Mouse (Mus musculus): ENCODE data around the gene Gjc1. TPM values are rescaled to one million over a fixed set of nuclear protein-coding genes. Genes with fewer than 3 reads are reported as not detected.

Gjc1 gene
- polyA plus RNA-seq, 1 experiment from 2014 or later: 2.7 TPM

DNA sequence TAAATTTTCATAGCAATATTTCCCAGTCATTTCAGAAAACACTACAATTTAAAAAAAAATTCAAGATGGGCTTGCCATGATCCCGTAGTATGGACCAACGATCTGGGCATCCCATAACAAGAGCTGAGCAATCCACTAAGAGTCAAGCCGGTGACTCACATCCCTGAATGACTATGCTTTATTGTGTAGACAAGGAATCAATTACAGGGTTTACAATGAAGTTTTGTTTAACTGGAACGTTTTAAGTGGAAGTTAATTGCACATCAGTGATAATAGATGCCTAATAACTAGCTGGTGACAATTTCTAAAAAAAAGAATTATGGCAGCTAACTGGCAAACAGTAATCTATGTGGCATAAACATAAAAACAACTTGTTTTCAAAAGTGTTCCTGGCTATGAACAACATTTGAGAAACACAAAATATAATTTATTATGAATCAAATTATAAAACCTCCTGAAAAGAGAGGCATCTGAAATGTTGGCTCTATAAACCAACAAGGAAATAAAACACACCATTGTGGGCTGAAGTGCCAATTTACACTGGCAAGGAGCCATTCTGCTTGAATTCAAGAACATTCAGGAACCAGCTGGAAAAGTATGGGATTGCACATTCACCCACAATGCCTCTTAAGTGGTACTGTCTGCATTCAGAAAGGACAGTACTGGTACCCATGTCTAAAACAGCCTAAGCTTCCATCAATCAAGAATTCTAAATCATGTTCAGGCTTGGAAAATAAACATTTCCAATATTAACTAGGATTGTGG, 8.6 kb downstream of the Gjc1 start:
- Histone ChIP-seq H3K27ac (no peak overlapping the region), H3K4me2 (no peak overlapping the region), H3K36me3 (no peaks in the 10 kb centered on the region), H3K9ac (no peak overlapping the region), H3K27me3 (peaks cover 8% of the 10 kb centered on the region), H3K9me3 (replicated peaks) (no peaks in the 10 kb centered on the region), H3K4me1 (replicated peaks) (no peaks in the 10 kb centered on the region), H3K4me3 (replicated peaks) (no peak overlapping the region)
- DNase-seq: no peak
- no peak for ATAC-seq (ENCODE audit: low read depth)
- 63% methylated on average over 4 of the region's 4 CpGs for WGBS (ENCODE audit: insufficient replicate concordance)

DNA sequence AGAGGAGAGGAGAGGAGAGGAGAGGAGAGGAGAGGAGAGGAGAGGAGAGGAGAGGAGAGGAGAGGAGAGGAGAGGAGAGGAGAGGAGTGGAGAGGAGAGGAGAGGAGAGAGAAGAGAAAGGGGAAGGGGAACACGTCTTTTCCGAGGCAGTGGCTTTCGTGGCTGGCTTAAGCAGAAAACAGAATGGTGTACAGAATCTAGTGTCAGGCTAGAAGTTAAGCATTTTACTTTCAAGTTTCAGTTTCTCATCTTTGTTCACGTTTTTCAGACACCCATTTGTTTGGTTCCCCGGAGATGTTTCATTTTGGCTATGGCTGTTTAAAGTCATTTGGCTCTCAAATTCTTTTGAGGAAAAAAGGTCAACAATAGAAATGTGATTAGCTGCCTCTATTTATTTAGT, 11.3 kb downstream of the Gjc1 start:
- no peaks in the 10 kb centered on the region for H3K36me3 ChIP-seq
- H3K4me2 ChIP-seq: no peak overlapping the region
- no peak overlapping the region for H3K9ac ChIP-seq
- H3K9me3 ChIP-seq (replicated peaks): no peaks in the 10 kb centered on the region
- H3K4me1 ChIP-seq (replicated peaks): no peaks in the 10 kb centered on the region
- H3K4me3 ChIP-seq (replicated peaks): no peak overlapping the region
- 34% methylated on average over 5 of the region's 5 CpGs for WGBS (ENCODE audit: insufficient replicate concordance)
- no peak overlapping the region for H3K27ac ChIP-seq
- ATAC-seq (ENCODE audit: low read depth): no peak
- no peak for DNase-seq
- H3K27me3 ChIP-seq: no peaks in the 10 kb centered on the region

DNA sequence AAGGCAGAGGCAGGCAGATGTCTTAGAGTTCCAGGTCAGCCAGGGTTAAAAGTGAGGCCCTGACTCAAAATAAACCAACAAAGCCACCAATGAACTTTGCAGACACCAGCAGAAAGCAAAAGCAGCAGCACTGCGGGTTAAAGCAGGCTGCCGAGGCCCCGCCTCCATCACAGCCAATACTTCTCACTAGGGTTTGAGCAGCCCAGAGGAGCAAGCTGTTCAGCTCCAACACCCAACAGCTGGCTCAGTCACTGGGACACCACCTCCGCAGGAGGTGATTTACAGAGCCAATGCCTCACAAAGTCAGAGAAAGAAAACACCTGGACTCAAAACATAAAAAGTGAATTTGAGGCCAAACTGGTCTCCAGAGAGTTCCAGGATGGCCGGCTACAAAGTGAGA, 16.0 kb downstream of the Gjc1 start:
- Histone ChIP-seq H3K4me1 (replicated peaks) (no peaks in the 10 kb centered on the region), H3K9ac (no peak overlapping the region), H3K27me3 (no peaks in the 10 kb centered on the region), H3K27ac (no peak overlapping the region), H3K4me2 (no peak overlapping the region), H3K36me3 (no peaks in the 10 kb centered on the region), H3K9me3 (replicated peaks) (no peaks in the 10 kb centered on the region), H3K4me3 (replicated peaks) (no peak overlapping the region)
- WGBS (ENCODE audit: insufficient replicate concordance): 69% methylated on average over 5 of the region's 5 CpGs
- DNase-seq (no peak), ATAC-seq (ENCODE audit: low read depth) (no peak)

DNA sequence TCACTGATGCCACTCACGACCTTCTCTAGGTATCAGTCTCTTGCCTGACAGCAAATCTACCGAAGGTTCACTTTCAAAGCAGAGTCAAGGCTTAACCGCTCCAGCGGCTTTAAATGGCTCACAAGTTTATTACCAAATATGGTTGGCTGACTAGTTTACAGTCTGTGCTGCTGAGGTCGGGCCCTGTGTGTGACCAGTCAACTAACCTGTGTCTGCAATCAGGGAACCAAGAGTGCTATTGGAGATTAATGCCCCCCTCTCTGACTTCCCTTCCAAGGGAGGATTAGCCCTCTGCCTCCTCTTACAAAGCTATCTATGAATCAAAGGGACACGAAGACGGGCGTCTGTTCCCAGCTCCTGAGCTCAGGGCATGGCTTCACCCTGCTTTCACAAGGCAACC, 25.3 kb downstream of the Gjc1 start:
- Histone ChIP-seq H3K4me1 (replicated peaks) (no peaks in the 10 kb centered on the region), H3K4me3 (replicated peaks) (no peak overlapping the region), H3K27me3 (no peaks in the 10 kb centered on the region), H3K4me2 (no peak overlapping the region), H3K9ac (no peak overlapping the region), H3K36me3 (no peaks in the 10 kb centered on the region), H3K27ac (no peak overlapping the region), H3K9me3 (replicated peaks) (no peaks in the 10 kb centered on the region)
- DNase-seq: no peak
- no peak for ATAC-seq (ENCODE audit: low read depth)
- WGBS (ENCODE audit: insufficient replicate concordance): 62% methylated on average over 8 of the region's 8 CpGs

DNA sequence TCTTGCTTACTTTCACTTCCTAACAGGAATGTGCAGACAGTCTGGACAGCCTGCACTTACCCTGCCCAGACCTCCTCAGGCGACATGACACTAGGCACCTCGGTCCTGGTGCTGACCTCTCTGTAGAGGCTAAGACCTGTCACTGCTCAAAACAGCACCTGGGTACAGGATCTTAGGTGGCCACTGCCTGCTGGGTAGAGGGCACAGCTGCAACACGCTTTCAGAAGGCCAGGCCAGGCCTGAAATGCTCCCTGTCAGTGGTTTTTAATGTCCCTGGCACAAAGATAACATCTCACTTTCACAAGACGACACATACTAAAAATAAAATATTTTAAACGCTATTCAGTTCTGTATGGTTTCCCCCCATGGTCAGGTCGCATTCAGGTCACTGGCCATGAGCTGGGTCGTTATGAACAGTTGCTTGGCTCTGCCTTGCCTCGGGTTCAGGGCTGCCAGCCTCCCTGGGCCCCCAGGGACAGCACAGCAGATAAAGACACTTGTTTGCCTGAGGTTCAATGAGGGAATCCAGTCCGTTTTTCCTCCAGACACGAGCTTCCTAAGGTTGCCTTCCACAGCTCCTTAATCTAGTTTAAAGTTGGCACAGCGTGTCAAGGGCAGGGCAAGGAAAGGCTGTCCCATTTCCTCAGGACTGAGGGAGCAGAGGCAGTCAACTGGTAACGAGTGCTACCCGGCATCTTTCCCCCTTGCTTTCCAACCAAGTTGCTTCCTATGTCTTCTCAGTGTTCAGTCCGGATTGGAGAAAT, 27.6 kb downstream of the Gjc1 start:
- Histone ChIP-seq H3K4me1 (replicated peaks) (no peaks in the 10 kb centered on the region), H3K4me2 (no peak overlapping the region), H3K27ac (no peak overlapping the region), H3K9ac (no peak overlapping the region), H3K9me3 (replicated peaks) (no peaks in the 10 kb centered on the region), H3K27me3 (no peaks in the 10 kb centered on the region), H3K36me3 (no peaks in the 10 kb centered on the region), H3K4me3 (replicated peaks) (no peak overlapping the region)
- 46% methylated on average over 14 of the region's 14 CpGs for WGBS (ENCODE audit: insufficient replicate concordance)
- ATAC-seq (ENCODE audit: low read depth) (no peak), DNase-seq (no peak)

DNA sequence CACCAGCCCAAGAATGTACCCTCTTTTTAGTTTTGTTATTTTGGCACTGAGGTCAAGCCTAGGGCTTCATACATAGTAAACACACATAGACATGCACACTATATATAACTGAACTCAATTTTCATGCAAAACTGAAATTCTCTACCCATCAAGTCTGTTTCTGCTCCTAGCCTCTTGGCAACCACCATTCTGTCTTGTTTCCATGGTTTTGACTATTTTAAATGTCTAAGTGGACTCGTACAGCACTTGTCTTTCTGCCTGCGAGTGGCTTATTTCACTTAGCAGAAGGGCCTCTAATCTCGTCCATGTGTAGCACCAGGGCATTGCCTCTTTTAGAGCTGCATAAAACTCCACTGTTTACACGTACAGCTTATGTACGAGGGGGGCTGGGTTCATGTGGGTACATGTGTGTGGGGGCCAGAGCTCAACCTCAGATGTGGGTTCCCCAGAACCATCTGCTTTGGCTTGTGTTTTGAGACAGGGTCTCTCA, 31.8 kb downstream of the Gjc1 start:
- WGBS (ENCODE audit: insufficient replicate concordance): 61% methylated on average over 5 of the region's 5 CpGs
- no peaks in the 10 kb centered on the region for H3K36me3 ChIP-seq
- H3K4me2 ChIP-seq: no peak overlapping the region
- H3K27ac ChIP-seq: no peak overlapping the region
- H3K9me3 ChIP-seq (replicated peaks): no peaks in the 10 kb centered on the region
- no peak overlapping the region for H3K9ac ChIP-seq
- ATAC-seq (ENCODE audit: low read depth) (no peak), DNase-seq (no peak)
- H3K27me3 ChIP-seq: peaks cover 5% of the 10 kb centered on the region; the same call in 1 of the 2 replicates
- no peak overlapping the region for H3K4me3 ChIP-seq (replicated peaks)
- H3K4me1 ChIP-seq (replicated peaks): no peaks in the 10 kb centered on the region

DNA sequence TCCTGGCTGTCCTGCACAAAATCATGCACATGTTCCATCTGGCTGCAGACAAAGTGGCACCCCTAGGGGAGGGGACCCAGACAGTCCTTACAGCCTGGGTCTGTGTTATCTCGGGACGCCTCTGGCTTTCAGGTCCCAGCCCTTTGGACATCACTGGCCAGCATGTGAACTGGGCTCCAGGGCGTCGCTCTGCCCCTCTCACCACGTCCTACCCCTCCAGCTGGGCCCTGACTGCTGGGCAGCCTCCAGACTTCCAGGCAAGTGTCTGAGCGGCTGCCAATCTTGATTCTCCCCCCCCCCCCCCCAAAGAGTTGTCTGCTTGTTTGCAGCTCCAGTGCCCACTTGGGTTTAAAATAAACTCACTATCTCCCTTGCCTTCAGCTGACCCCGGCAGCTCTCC, 36.1 kb downstream of the Gjc1 start:
- Histone ChIP-seq H3K4me2 (no peak overlapping the region), H3K36me3 (no peaks in the 10 kb centered on the region), H3K9me3 (replicated peaks) (no peaks in the 10 kb centered on the region), H3K4me1 (replicated peaks) (peaks cover 2% of the 10 kb centered on the region), H3K27me3 (peaks cover 9% of the 10 kb centered on the region), H3K9ac (no peak overlapping the region), H3K27ac (no peak overlapping the region), H3K4me3 (replicated peaks) (no peak overlapping the region)
- ATAC-seq (ENCODE audit: low read depth) (no peak), DNase-seq (no peak)
- 68% methylated on average over 7 of the region's 7 CpGs for WGBS (ENCODE audit: insufficient replicate concordance)

DNA sequence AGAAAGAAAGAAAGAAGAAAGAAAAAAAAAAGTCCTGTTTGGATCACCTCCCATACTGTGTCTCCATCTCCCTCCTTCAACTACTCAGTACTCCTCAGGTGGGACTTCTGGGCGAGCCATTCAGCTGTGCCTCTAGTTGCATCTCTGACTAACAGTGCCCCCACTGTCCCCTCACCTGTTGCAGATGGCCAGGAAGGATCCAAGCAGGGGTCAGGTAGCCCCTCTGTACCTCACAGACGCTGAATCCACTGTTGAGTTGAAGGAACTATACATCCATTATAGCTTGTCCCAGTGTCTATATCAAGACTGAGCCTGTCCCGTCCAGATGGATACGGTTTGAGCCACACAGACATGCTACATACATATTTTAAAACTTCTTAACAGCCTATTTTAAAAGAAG, 38.0 kb downstream of the Gjc1 start:
- ATAC-seq (ENCODE audit: low read depth): no peak
- Histone ChIP-seq H3K4me3 (replicated peaks) (no peak overlapping the region), H3K4me1 (replicated peaks) (peaks cover 2% of the 10 kb centered on the region), H3K4me2 (no peak overlapping the region), H3K27ac (no peak overlapping the region), H3K27me3 (peaks cover 20% of the 10 kb centered on the region), H3K36me3 (no peaks in the 10 kb centered on the region), H3K9ac (no peak overlapping the region), H3K9me3 (replicated peaks) (no peaks in the 10 kb centered on the region)
- WGBS (ENCODE audit: insufficient replicate concordance): 64% methylated on average over 4 of the region's 4 CpGs
- no peak for DNase-seq

DNA sequence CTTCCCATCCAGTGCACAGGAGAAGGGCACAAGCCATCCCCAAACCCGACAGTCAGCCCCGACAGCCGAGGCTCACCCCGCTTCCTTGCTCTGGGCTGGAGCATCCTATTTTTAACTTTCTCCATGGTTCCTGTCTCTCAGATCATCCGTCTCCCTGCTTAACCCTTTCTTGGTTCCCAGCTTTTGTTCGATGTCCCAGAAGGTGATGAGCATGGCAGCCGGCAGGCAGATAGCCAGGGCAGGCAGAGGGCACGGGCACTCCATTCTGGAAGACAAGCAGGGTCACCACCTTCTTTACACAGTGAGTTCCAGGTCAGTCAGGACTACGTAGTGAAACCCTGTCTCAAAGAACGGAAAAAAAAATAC, 38.5 kb downstream of the Gjc1 start:
- WGBS (ENCODE audit: insufficient replicate concordance): 50% methylated on average over 10 of the region's 10 CpGs
- no peak for DNase-seq

DNA sequence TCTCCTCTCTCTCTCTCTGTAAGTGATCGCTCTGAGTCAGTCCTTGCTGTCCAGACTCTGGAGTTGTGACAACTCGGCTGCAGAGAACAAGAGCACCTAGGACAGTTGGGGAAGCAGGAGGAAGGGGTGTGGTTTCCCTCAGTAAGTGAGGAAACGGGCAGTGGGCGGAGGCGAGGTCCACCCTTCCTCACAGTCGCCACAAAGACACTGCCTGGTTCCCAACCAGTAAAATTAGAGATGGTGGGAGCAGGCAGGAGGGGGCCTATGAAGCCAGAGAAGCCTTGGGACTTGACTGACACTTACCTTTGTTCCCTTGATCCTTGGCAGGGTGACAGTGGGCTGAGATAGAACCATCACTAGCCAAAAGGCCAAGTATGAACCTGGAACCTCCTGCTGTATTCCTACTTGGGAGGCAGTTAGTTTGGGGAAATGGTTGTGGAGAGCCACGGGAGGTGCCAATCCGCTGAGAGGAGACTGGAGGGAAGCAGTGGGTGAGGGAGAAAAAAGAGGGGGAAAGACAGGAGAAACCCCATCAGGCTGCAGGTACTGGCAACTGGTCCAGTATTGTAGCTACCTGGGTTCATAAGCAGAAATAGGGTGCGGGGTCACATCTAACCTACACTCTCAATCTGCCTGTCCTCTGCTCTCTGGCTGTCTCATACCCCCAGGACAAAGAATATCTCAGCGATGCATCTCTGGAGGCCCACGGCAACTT, 39.1 kb downstream of the Gjc1 start:
- Histone ChIP-seq H3K9me3 (replicated peaks) (no peaks in the 10 kb centered on the region), H3K4me2 (no peak overlapping the region), H3K27me3 (peaks cover 30% of the 10 kb centered on the region), H3K9ac (no peak overlapping the region), H3K27ac (no peak overlapping the region), H3K4me3 (replicated peaks) (no peak overlapping the region), H3K36me3 (no peaks in the 10 kb centered on the region), H3K4me1 (replicated peaks) (peaks cover 2% of the 10 kb centered on the region)
- 28% methylated on average over 11 of the region's 11 CpGs for WGBS (ENCODE audit: insufficient replicate concordance)
- ATAC-seq (ENCODE audit: low read depth) (no peak), DNase-seq (no peak)

More for the DNA sequence above, 38.5 kb downstream of the Gjc1 start:
- peaks cover 24% of the 10 kb centered on the region for H3K27me3 ChIP-seq
- no peak overlapping the region for H3K27ac ChIP-seq
- H3K4me3 ChIP-seq (replicated peaks): no peak overlapping the region
- no peak overlapping the region for H3K9ac ChIP-seq
- no peaks in the 10 kb centered on the region for H3K9me3 ChIP-seq (replicated peaks)
- no peaks in the 10 kb centered on the region for H3K36me3 ChIP-seq
- H3K4me1 ChIP-seq (replicated peaks): peaks cover 2% of the 10 kb centered on the region
- H3K4me2 ChIP-seq: no peak overlapping the region
- ATAC-seq (ENCODE audit: low read depth): no peak

DNA sequence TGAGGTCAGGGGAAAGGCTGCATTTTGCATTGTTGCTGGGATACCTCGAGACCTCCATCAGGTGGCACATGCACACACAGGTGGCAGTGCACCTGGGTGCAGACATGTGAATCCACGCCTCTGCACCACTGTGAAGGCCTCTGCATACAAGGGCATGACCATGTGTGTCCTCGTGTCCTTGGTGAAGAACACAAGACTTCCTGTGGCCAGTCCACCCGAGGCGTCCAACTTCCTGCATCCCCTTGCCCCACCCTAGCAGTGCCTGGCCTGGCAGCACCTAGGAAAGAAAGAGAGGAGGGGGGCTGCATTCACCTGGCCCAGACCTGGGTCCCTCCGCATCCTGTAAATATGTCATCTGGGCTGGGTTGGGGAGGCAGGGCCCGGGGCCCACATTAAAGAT, 39.7 kb downstream of the Gjc1 start:
- peaks cover 34% of the 10 kb centered on the region for H3K27me3 ChIP-seq
- DNase-seq (no peak), ATAC-seq (ENCODE audit: low read depth) (no peak)
- no peak overlapping the region for H3K27ac ChIP-seq
- H3K4me2 ChIP-seq: no peak overlapping the region
- no peaks in the 10 kb centered on the region for H3K9me3 ChIP-seq (replicated peaks)
- H3K36me3 ChIP-seq: no peaks in the 10 kb centered on the region
- H3K4me1 ChIP-seq (replicated peaks): peaks cover 5% of the 10 kb centered on the region
- H3K9ac ChIP-seq: no peak overlapping the region
- WGBS (ENCODE audit: insufficient replicate concordance): 38% methylated on average over 7 of the region's 7 CpGs
- H3K4me3 ChIP-seq (replicated peaks): no peak overlapping the region

Data from liver, embryonic 13.5 days (tissue).